Mouse (Mus musculus): Measurements from ENCODE around the gene Gpsm2.

Gpsm2 gene

GRCm38 (mm10) chr3:108722036-108722872 lies at the start of gene Gpsm2:
Gpsm2 (minus strand) TSS chr3:108722309.
- peak; percentile 99 for DNase-seq (ENCODE audit: low read depth, low spot score)

- DNase-seq (ENCODE audit: low read depth, low spot score) = peak; percentile 81
Measured at GRCm38 (mm10) chr3:108770725-108771368, 48.7 kb upstream of the Gpsm2 start.

DNA sequence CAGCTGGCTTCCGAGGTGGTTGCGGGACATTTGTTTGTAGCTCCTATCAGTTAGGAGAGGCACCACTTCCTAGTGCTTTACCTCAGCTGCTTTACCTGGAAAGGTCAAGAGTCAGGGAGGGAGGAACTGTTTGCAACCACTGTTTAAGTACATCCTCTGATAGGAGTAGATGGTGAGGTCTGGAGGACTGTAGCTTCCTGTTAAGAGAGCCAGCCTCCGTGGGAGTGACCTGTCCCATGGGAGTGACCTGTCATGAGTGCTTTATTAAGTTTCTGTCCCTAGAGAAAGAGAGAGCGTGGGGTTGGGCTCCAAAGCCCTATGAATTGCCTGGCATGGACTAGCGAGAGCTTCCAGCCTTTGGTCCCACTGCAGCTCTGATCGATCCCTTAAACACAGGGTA lies 47.4 kb upstream of the Gpsm2 start:
- no peak for DNase-seq (ENCODE audit: low read depth, low spot score)

DNA sequence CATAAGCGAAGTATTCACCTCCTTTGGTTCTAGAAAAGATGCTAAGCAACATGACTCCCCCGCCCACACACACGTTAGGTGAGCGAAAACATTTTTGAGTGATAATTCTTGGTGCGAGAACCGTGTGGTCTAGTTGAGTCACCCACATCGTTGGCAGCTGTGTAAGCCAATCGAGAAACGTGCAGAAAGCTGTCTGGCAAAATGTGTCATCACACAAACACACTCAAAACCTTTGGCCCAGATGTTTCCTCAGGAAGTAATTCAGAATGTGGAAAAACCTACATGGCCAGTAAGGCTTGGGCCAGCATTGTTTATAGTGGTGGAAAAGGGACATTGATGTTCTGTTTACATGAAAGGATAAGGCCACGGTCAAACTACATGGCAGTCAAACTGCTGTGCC lies 45.3 kb upstream of the Gpsm2 start:
- DNase-seq (ENCODE audit: low read depth, low spot score) = no peak

DNA sequence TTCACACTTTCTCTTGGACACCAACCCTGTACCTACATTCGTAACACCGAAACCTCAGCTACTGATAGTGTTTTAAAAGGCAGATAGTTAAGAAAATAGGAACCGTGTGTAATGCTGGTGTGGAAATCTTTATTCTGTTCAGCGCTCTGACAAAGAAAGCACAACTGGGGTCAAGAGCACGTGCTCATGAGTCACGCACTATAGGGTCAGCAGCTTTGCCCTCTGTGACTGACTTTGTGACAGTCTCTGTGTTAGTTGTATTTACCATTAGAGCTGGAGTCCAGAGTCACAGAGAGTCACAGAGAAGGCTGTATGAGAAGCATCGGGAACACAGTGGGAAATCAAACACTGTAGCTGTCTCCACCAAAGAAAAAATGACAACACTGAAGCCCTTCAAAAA lies 44.8 kb upstream of the Gpsm2 start:
- DNase-seq (ENCODE audit: low read depth, low spot score) = no peak

DNA sequence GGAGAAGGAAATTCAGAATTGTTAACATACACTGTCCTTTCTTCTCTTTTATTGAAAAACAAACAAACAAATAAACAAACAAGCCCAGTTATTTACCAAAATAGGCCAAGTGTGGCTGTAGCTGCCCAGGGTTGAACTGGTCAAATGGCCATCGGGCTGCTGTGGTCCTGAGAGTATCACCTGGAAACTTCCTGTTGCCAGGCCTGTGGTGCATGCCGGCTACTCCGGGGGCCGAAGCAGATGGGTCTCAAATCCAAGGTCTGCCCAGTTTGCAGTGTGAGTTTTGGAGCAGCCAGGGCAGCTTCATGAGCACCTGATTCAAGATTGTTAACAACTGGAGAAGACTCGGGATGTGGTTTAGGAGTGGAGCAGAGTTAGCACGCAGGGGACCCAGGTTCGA lies 43.4 kb upstream of the Gpsm2 start:
- DNase-seq (ENCODE audit: low read depth, low spot score) = no peak

GRCm38 (mm10) chr3:108764976-108765375 lies 42.9 kb upstream of the Gpsm2 start:
- DNase-seq (ENCODE audit: low read depth, low spot score) = no peak

GRCm38 (mm10) chr3:108763691-108764090 lies 41.6 kb upstream of the Gpsm2 start:
- DNase-seq (ENCODE audit: low read depth, low spot score) = no peak

- no peak for DNase-seq (ENCODE audit: low read depth, low spot score)
Measured at GRCm38 (mm10) chr3:108762597-108763111, 40.5 kb upstream of the Gpsm2 start.

GRCm38 (mm10) chr3:108759566-108760420 lies 37.7 kb upstream of the Gpsm2 start:
- no peak for DNase-seq (ENCODE audit: low read depth, low spot score)

DNA sequence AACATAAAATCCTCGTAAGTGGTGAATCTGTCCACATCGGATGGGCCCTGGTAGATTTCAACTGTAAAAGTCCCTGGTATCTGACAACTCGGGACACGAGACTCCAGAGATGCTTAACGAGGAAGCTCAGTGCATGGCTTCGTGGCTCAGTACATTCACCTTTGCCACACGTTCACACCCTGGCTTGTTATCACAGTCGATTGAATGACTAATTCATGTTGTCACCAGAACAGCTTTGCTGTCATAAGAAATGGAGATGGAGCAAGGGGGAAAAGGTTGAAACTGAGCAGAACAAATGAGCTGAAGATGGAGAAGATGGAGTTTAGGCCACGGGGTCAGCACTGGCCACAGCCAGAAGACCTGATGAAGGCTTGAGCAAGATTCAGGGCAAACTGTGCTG lies 35.5 kb upstream of the Gpsm2 start:
- no peak for DNase-seq (ENCODE audit: low read depth, low spot score)

GRCm38 (mm10) chr3:108756131-108756530 lies 34.0 kb upstream of the Gpsm2 start:
- DNase-seq (ENCODE audit: low read depth, low spot score) = no peak

DNA sequence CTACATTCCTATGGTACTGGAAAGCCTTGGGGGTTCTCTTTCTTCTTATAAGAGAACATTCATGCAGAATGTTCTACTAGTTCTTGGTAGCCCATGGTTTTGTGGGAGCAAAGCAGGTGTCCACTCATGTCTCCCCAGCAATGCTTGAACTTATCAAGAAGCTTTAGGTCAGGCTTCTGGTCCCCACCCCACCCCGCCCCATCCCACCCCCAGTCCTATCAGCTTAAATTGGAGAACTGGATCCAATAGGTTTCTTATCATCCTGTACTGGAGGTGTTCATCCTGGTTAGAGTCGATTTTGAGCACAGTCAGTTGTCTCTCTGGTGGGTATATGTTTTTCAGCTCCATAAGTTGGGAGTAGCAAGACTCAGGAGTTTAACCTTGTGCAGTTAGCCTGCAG lies 33.4 kb upstream of the Gpsm2 start:
- no peak for DNase-seq (ENCODE audit: low read depth, low spot score)

DNA sequence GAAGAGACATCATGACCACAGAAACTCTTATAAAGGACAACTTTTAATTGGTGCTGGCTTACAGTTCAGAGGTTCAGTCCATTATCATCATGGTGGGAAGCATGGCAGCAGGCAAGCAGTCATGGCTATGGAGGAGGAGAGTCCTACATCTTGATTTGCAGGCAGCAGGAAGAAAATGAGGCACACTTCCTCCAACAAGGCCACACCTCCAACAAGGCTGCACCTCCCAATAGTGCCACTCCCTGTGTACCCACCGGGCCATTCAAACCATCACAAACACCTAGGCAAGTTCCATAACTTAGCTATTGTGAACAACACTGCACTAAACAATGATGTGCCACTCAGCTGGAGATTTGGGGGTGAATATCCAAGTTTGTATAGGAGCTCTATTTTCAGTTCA lies 32.4 kb upstream of the Gpsm2 start:
- no peak for DNase-seq (ENCODE audit: low read depth, low spot score)

GRCm38 (mm10) chr3:108751691-108752090 lies 29.6 kb upstream of the Gpsm2 start:
- no peak for DNase-seq (ENCODE audit: low read depth, low spot score)

- no peak for DNase-seq (ENCODE audit: low read depth, low spot score)
Measured at GRCm38 (mm10) chr3:108751061-108751460, 29.0 kb upstream of the Gpsm2 start.

- DNase-seq (ENCODE audit: low read depth, low spot score) = no peak
Measured at GRCm38 (mm10) chr3:108744060-108744459, 22.0 kb upstream of the Gpsm2 start.

- DNase-seq (ENCODE audit: low read depth, low spot score) = no peak
Measured at GRCm38 (mm10) chr3:108739045-108739708, 17.1 kb upstream of the Gpsm2 start, which contains the start of gene Aknad1. Aknad1 (plus strand) TSS chr3:108739658.

GRCm38 (mm10) chr3:108737761-108738160 lies 15.7 kb upstream of the Gpsm2 start:
- peak; percentile 57 for DNase-seq (ENCODE audit: low read depth, low spot score)

DNA sequence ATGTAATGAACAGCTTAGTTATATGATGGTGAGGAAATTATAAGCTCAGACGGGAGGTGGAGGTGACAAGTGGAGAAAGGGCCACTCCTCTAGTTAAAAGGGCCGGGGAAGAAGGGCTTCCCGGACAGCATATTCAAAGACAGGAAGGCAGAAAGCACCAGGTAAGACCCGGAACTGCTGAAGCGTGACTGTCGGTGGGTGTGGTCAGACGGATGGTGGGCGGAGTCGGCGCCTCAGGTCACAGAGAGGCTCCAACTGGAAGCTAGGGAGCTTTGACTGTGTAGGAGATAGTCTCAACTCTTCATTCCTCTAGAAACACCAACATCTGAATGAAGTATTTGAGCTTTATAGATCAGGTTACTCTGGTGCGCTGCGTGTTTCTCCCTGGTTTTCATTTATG lies 8.2 kb upstream of the Gpsm2 start:
- DNase-seq (ENCODE audit: low read depth, low spot score) = peak; percentile 82

DNA sequence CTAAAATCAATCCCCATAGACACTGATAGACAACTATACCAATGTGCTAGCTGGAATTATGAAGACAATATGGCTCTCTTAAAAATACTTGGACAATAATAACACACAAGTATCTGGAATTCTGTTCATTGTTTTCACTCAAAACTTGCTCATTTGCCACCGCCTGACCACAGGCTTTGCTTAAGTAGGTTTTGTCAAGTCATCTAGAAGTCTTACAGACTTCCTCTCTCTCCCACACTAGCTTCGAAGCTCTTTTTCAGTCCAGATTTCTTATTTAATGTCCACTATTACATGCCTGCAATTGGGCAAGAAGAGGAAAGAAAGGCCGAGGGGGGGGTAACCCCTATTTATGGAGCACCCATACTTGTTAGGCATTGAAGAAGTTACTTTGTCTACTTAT lies 5.7 kb upstream of the Gpsm2 start:
- DNase-seq (ENCODE audit: low read depth, low spot score) = no peak

All from ZHBTc4 (cell line).